Mouse (Mus musculus) lung, embryonic 15.5 days (tissue): ENCODE results near the gene Dek. TPM values are rescaled to one million over a fixed set of nuclear protein-coding genes. Genes with fewer than 3 reads are reported as not detected.
A peak's percentile ranks its signal among the peaks of the same experiment; 100 is the strongest.

Experiments used
- ATAC-seq: fragments of 200-750 bp; cut with Nextera tagmentation; 2 replicates; pipeline ENCODE4 v1.8.0; 2017; ENCODE audit warnings: moderate number of reproducible peaks, borderline replicate concordance; ENCODE audit not compliant: low FRiP score, low TSS enrichment; ENCODE audit errors: extremely low read depth
- H3K27ac ChIP-seq: fragments of 300-500 bp; sonication (generic); 2 replicates; pipeline ENCODE4 v1.5.1; 2015; ENCODE audit warnings: moderate library complexity, mild to moderate bottlenecking, inconsistent platforms
- H3K27me3 ChIP-seq: fragments of 300-500 bp; sonication (generic); 2 replicates; pipeline ENCODE4 v1.6.1; 2015; ENCODE audit warnings: inconsistent platforms
- H3K36me3 ChIP-seq: fragments of 300-500 bp; sonication (generic); 2 replicates; pipeline ENCODE4 v1.6.1; 2015; ENCODE audit warnings: inconsistent platforms
- H3K4me1 ChIP-seq: fragments of 300-500 bp; sonication (generic); 2 replicates; pipeline ENCODE4 v1.6.1; 2015; ENCODE audit warnings: inconsistent platforms
- H3K4me2 ChIP-seq: fragments of 300-500 bp; sonication (generic); 2 replicates; pipeline ENCODE4 v1.6.1; 2015; ENCODE audit warnings: inconsistent platforms, mild to moderate bottlenecking, moderate library complexity
- H3K4me3 ChIP-seq: fragments of 300-500 bp; sonication (generic); 2 replicates; pipeline ENCODE4 v1.5.1; 2015; ENCODE audit warnings: mild to moderate bottlenecking, inconsistent platforms
- H3K9ac ChIP-seq: fragments of 300-500 bp; sonication (generic); 2 replicates; pipeline ENCODE4 v1.6.1; 2015; ENCODE audit warnings: inconsistent platforms
- H3K9me3 ChIP-seq: fragments of 300-500 bp; sonication (generic); 2 replicates; pipeline ENCODE4 v1.6.1; 2016; ENCODE audit warnings: inconsistent platforms
- WGBS: fragments of 180-500 bp; shearing (Covaris S2); methylation state at CpG from one replicate; pipeline ENCODE4 v1.1.7; 2015; 5-methylcytosine and 5-hydroxymethylcytosine counted together
- polyA plus RNA-seq: library from polyadenylated mRNA; unstranded; fragments of >200 nt; fragmentation: Nextera tagmentation; extraction: Ambion mirVana; gene quantifications from 2 replicates; pipeline ENCODE4 v1.2.1, GENCODE M21; 2015

The Dek gene
- polyA plus RNA-seq, 1 experiment from 2014 or later = 307 TPM

- Histone ChIP-seq H3K27me3 (no peaks in the 10 kb centered on the region), H3K9ac (peak overlapping the region; percentile 95), H3K4me3 (peak overlapping the region; percentile 100), H3K4me2 (peak overlapping the region; percentile 67), H3K4me1 (peaks cover 24% of the 10 kb centered on the region), H3K27ac (peak overlapping the region; percentile 100), H3K9me3 (no peaks in the 10 kb centered on the region), H3K36me3 (no peaks in the 10 kb centered on the region)
- WGBS = under 1% methylated on average over 20 of the region's 20 CpGs
- no peak for ATAC-seq
Measured at GRCm38 (mm10) chr13:47106580-47106888, 533 bp upstream of the Dek start.

- Histone ChIP-seq H3K27ac (peak overlapping the region; percentile 100), H3K9ac (peak overlapping the region; percentile 95), H3K36me3 (peaks cover 9% of the 10 kb centered on the region), H3K4me1 (peaks cover 24% of the 10 kb centered on the region), H3K9me3 (no peaks in the 10 kb centered on the region), H3K4me3 (peak overlapping the region; percentile 100), H3K27me3 (no peaks in the 10 kb centered on the region), H3K4me2 (peak overlapping the region; percentile 67)
- WGBS = under 1% methylated on average over 25 of the region's 25 CpGs
- no peak for ATAC-seq
Measured at GRCm38 (mm10) chr13:47104856-47105541, 1.0 kb downstream of the Dek start.

- H3K36me3 ChIP-seq = peaks cover 12% of the 10 kb centered on the region
- peak overlapping the region; percentile 21 for H3K9ac ChIP-seq
- WGBS = 16% methylated on average over 2 of the region's 2 CpGs
- H3K9me3 ChIP-seq = no peaks in the 10 kb centered on the region
- H3K4me1 ChIP-seq = peaks cover 24% of the 10 kb centered on the region
- H3K27me3 ChIP-seq = no peaks in the 10 kb centered on the region
- ATAC-seq = no peak
- H3K4me2 ChIP-seq = peak overlapping the region; percentile 67
- no peak overlapping the region for H3K27ac ChIP-seq
- peak overlapping the region; percentile 100 for H3K4me3 ChIP-seq
Measured at GRCm38 (mm10) chr13:47104146-47104545, 1.9 kb downstream of the Dek start.

- no peak overlapping the region for H3K9ac ChIP-seq
- H3K27ac ChIP-seq = no peak overlapping the region
- 92% methylated on average over 2 of the region's 2 CpGs for WGBS
- no peak overlapping the region for H3K4me3 ChIP-seq
- no peaks in the 10 kb centered on the region for H3K9me3 ChIP-seq
- peaks cover 16% of the 10 kb centered on the region for H3K4me1 ChIP-seq
- no peak for ATAC-seq
- peaks cover 37% of the 10 kb centered on the region for H3K36me3 ChIP-seq
- no peaks in the 10 kb centered on the region for H3K27me3 ChIP-seq
- no peak overlapping the region for H3K4me2 ChIP-seq
Measured at GRCm38 (mm10) chr13:47100587-47100986, 5.4 kb downstream of the Dek start.

GRCm38 (mm10) chr13:47099265-47099664 lies 6.7 kb downstream of the Dek start:
- H3K27ac ChIP-seq = no peak overlapping the region
- H3K4me3 ChIP-seq = no peak overlapping the region
- no peak overlapping the region for H3K4me2 ChIP-seq
- H3K9me3 ChIP-seq = no peaks in the 10 kb centered on the region
- H3K4me1 ChIP-seq = peaks cover 15% of the 10 kb centered on the region
- H3K9ac ChIP-seq = no peak overlapping the region
- peaks cover 49% of the 10 kb centered on the region for H3K36me3 ChIP-seq
- WGBS = 68% methylated on average over 7 of the region's 7 CpGs
- no peaks in the 10 kb centered on the region for H3K27me3 ChIP-seq
- ATAC-seq = no peak

GRCm38 (mm10) chr13:47096591-47096990 lies 9.4 kb downstream of the Dek start:
- Histone ChIP-seq H3K9me3 (no peaks in the 10 kb centered on the region), H3K4me3 (no peak overlapping the region), H3K4me1 (no peaks in the 10 kb centered on the region), H3K9ac (no peak overlapping the region), H3K27me3 (no peaks in the 10 kb centered on the region), H3K27ac (no peak overlapping the region), H3K36me3 (peaks cover 64% of the 10 kb centered on the region), H3K4me2 (no peak overlapping the region)
- no peak for ATAC-seq
- 81% methylated on average over 2 of the region's 2 CpGs for WGBS

- Histone ChIP-seq H3K4me1 (no peaks in the 10 kb centered on the region), H3K4me2 (no peak overlapping the region), H3K27me3 (no peaks in the 10 kb centered on the region), H3K4me3 (no peak overlapping the region), H3K9ac (no peak overlapping the region), H3K36me3 (peaks cover 65% of the 10 kb centered on the region), H3K27ac (no peak overlapping the region), H3K9me3 (no peaks in the 10 kb centered on the region)
- 88% methylated on average over 2 of the region's 2 CpGs for WGBS
- no peak for ATAC-seq
Measured at GRCm38 (mm10) chr13:47093791-47094190, 12.2 kb downstream of the Dek start.

GRCm38 (mm10) chr13:47089271-47089670 lies 16.7 kb downstream of the Dek start:
- ATAC-seq = no peak
- no peaks in the 10 kb centered on the region for H3K4me1 ChIP-seq
- no peak overlapping the region for H3K27ac ChIP-seq
- peaks cover 59% of the 10 kb centered on the region for H3K36me3 ChIP-seq
- no peak overlapping the region for H3K4me2 ChIP-seq
- H3K9me3 ChIP-seq = no peaks in the 10 kb centered on the region
- 82% methylated on average over 2 of the region's 2 CpGs for WGBS
- no peak overlapping the region for H3K9ac ChIP-seq
- H3K27me3 ChIP-seq = no peaks in the 10 kb centered on the region
- H3K4me3 ChIP-seq = no peak overlapping the region

GRCm38 (mm10) chr13:47088433-47088832 lies 17.6 kb downstream of the Dek start:
- 97% methylated on average over 1 of the region's 1 CpGs for WGBS
- Histone ChIP-seq H3K27me3 (no peaks in the 10 kb centered on the region), H3K27ac (no peak overlapping the region), H3K4me1 (no peaks in the 10 kb centered on the region), H3K36me3 (peaks cover 51% of the 10 kb centered on the region), H3K9ac (no peak overlapping the region), H3K4me2 (no peak overlapping the region), H3K4me3 (no peak overlapping the region), H3K9me3 (no peaks in the 10 kb centered on the region)
- ATAC-seq = no peak

GRCm38 (mm10) chr13:47080905-47081505 lies 25.0 kb downstream of the Dek start:
- Histone ChIP-seq H3K27me3 (no peaks in the 10 kb centered on the region), H3K4me3 (no peak overlapping the region), H3K36me3 (peaks cover 46% of the 10 kb centered on the region), H3K27ac (no peak overlapping the region), H3K9me3 (no peaks in the 10 kb centered on the region), H3K4me1 (no peaks in the 10 kb centered on the region), H3K4me2 (no peak overlapping the region), H3K9ac (no peak overlapping the region)
- no peak for ATAC-seq
- 83% methylated on average over 4 of the region's 4 CpGs for WGBS

GRCm38 (mm10) chr13:47078799-47079198 lies 27.2 kb downstream of the Dek start:
- peaks cover 38% of the 10 kb centered on the region for H3K36me3 ChIP-seq
- H3K4me2 ChIP-seq = no peak overlapping the region
- 78% methylated on average over 5 of the region's 5 CpGs for WGBS

GRCm38 (mm10) chr13:47077367-47077766 lies 28.6 kb downstream of the Dek start:
- H3K9me3 ChIP-seq = no peaks in the 10 kb centered on the region
- H3K27ac ChIP-seq = no peak overlapping the region
- peaks cover 29% of the 10 kb centered on the region for H3K36me3 ChIP-seq
- no peaks in the 10 kb centered on the region for H3K4me1 ChIP-seq
- no peak overlapping the region for H3K4me2 ChIP-seq
- H3K4me3 ChIP-seq = no peak overlapping the region
- H3K9ac ChIP-seq = no peak overlapping the region
- ATAC-seq = no peak
- H3K27me3 ChIP-seq = no peaks in the 10 kb centered on the region

More at GRCm38 (mm10) chr13:47078799-47079198, 27.2 kb downstream of the Dek start:
- H3K27me3 ChIP-seq = no peaks in the 10 kb centered on the region
- ATAC-seq = no peak
- no peak overlapping the region for H3K4me3 ChIP-seq
- H3K9me3 ChIP-seq = no peaks in the 10 kb centered on the region
- no peak overlapping the region for H3K9ac ChIP-seq
- H3K27ac ChIP-seq = no peak overlapping the region
- H3K4me1 ChIP-seq = no peaks in the 10 kb centered on the region
